In genomic region chr2:40633178-40633577, GRCm38 (mm10) we compare ENCODE assay signal across 18 mouse cellular contexts.
"Had no signal": no experiment of that assay in that cellular context is flagged by ENCODE, and none has a peak within 500 bp of the region (broad histone marks: within the 10 kb centered on the region; RNA-seq: fewer than 3 reads in every experiment).

No protein-coding gene starts in this region.

- ATAC-seq: hindbrain, embryonic 16.5 days; inflammation-experienced regulatory T-cells, adult 6 months; intestine, embryonic 15.5 days; intestine, postnatal 0 days had no signal

- DNase-seq: gastrocnemius, postnatal 14 days; gastrocnemius, postnatal 36 days; heart, adult 11 months; heart, adult 2 months; heart, postnatal 10 days; heart, postnatal 4 days; kidney, adult 18-20 months; kidney, adult 8-10 months; kidney, postnatal 10 days; kidney, postnatal 36 days; layer of hippocampus, adult 9-11 months; layer of hippocampus, postnatal 36 days; liver; liver, embryonic 13.5 days had no signal
